Mouse (Mus musculus) lung, postnatal 0 days (tissue): ENCODE data around the gene Mitd1.
A peak's percentile ranks its signal among the peaks of the same experiment; 100 is the strongest.

Experiments
- CTCF ChIP-seq: IDR thresholded peaks from 2 replicates; pipeline ENCODE4 v1.5.1; 2016; ENCODE audit warnings: antibody characterized with exemption, mild to moderate bottlenecking
- EP300 ChIP-seq: IDR thresholded peaks from 2 replicates; pipeline ENCODE4 v1.6.1; 2016; ENCODE audit warnings: antibody characterized with exemption, mild to moderate bottlenecking, control low read depth

- TF ChIP-seq CTCF (no peak), EP300 (peak; percentile 38; the same call in 1 of the 2 replicates)
These were observed at the start of gene Mitd1, which contains the start of gene Mrpl30 for GRCm38 (mm10) chr1:37890025-37890652.
